Mouse (Mus musculus): ENCODE data around the gene Eef1akmt3.

DNA sequence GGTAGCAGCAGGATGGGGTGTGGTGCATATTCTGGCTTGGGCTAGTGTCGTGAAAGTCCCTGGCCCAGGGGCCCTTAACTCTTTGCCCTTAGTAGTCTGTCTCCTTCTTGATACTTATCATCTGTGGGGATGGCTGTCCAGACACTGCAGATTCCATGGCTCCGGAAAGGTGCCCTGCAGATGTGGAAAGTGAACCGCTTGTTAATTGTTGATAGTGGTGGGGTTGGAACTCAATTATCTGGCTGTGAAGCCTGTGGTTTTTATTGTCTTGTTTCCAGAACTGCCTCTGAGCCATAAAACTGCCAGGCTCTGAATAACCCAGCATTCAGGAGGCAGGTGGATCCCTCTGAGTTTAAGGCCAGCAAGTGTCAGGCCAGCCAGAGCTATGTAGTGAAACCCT, 49.6 kb downstream of the Eef1akmt3 start:
- TF ChIP-seq CTCF (IDR thresholded peaks at IDR 0.05) (no peak), POLR2A (IDR thresholded peaks at IDR 0.05; ENCODE audit: insufficient read depth, low read depth, low read length) (no peak)
